Comparison of ENCODE assay signal across 27 mouse cellular contexts in the genomic region with DNA sequence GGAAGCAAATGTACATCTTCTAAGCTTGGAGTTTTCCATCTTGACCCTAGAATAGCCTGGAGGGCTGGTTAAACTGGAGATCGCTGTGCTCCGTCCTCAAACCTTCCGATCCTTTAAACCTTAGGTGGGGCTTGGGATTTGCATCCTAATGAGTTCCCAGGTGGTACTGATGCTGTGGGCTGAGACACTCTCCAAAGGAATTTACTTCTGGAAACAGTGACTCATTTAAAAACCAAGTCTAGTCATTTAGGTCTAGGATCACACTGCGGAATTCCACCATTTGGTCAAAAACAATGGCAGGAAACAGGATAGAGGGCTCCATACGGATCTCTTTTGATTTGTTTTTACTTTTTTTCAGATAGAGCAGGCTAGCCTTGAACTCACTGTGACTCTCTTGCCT. TPM values are rescaled to one million over a fixed set of nuclear protein-coding genes. Genes with fewer than 3 reads are reported as not detected.
DNase-seq lines count a peak whose midpoint lies in the region; ATAC-seq and TF ChIP-seq lines count a peak whose summit lies in the region.
"Had no signal": no experiment of that assay in that cellular context is flagged by ENCODE, and none has a peak within 500 bp of the region (broad histone marks: within the 10 kb centered on the region; RNA-seq: fewer than 3 reads in every experiment).

No protein-coding gene starts in this region.

- no peak for ATAC-seq in hindbrain, embryonic 13.5 days (ENCODE audit: low FRiP score)
- no peak for ATAC-seq in intestine, embryonic 15.5 days
- ATAC-seq: activated CD4-positive, CD25-positive, alpha-beta regulatory T cell, adult 4 months; CD4-positive, CD25-positive, alpha-beta regulatory T cell, adult 4 months; Patski had no signal

- in situ Hi-C loops in ES-E14 (cut with MboI; ENCODE audit: low sequenced_read_pairs in 2 of 2, unreplicated experiment in 2 of 2) = no loop called here

- no peak overlapping the region for H3K4me3 ChIP-seq in hindbrain, embryonic 10.5 days
- H3K4me3 ChIP-seq in hindbrain, embryonic 13.5 days = no peak overlapping the region
- H3K4me3 ChIP-seq in E14TG2a.4 (replicated peaks; ENCODE audit: low read length) (peak overlapping the region; percentile 53), ES-E14 (ENCODE audit: insufficient read depth in 1 of 2, low read depth in 1 of 2, low read length in 2 of 2, poor library complexity in 1 of 2, severe bottlenecking in 1 of 2) (no peak overlapping the region)
- no peak overlapping the region for H3K4me3 ChIP-seq in intestine, embryonic 15.5 days (replicated peaks)
- H3K4me3 ChIP-seq in lung, adult 2 months (replicated peaks; ENCODE audit: extremely low read depth, low read depth, low read length) = no peak overlapping the region
- H3K4me3 ChIP-seq: embryonic facial prominence, embryonic 12.5 days; embryonic facial prominence, embryonic 15.5 days; erythroblast, embryonic 14.5 days; forebrain, embryonic 12.5 days; heart, adult 2 months; heart, embryonic 10.5 days; hindbrain, embryonic 15.5 days had no signal

- no peak overlapping the region for H3K4me2 ChIP-seq in hindbrain, embryonic 13.5 days
- no peak overlapping the region for H3K4me2 ChIP-seq in intestine, embryonic 15.5 days (replicated peaks)
- H3K4me2 ChIP-seq: embryonic facial prominence, embryonic 12.5 days; embryonic facial prominence, embryonic 15.5 days; forebrain, embryonic 12.5 days; hindbrain, embryonic 15.5 days had no signal

- WGBS in hindbrain, embryonic 10.5 days = 63% methylated on average over 5 of the region's 5 CpGs
- WGBS in hindbrain, embryonic 13.5 days = 67% methylated on average over 5 of the region's 5 CpGs
- 81% methylated on average over 5 of the region's 5 CpGs for WGBS in intestine, embryonic 15.5 days
- 79% methylated on average over 5 of the region's 5 CpGs for WGBS in lung, adult 2 months

- H3K4me1 ChIP-seq in hindbrain, embryonic 10.5 days (replicated peaks) = peaks cover 32% of the 10 kb centered on the region
- peaks cover 8% of the 10 kb centered on the region; the same call in 1 of the 2 replicates for H3K4me1 ChIP-seq in hindbrain, embryonic 13.5 days (replicated peaks)
- H3K4me1 ChIP-seq in E14TG2a.4 (replicated peaks; ENCODE audit: low read depth, low read length) = peaks cover 79% of the 10 kb centered on the region
- H3K4me1 ChIP-seq in ES-E14 (ENCODE audit: control insufficient read depth in 2 of 2, insufficient read depth in 2 of 2, low read length in 2 of 2, poor library complexity in 1 of 2) = peaks cover 15 to 16% of the 10 kb centered on the region in 2 experiments
- H3K4me1 ChIP-seq in intestine, embryonic 15.5 days (replicated peaks) = peaks cover 8% of the 10 kb centered on the region; the same call in 1 of the 2 replicates
- H3K4me1 ChIP-seq in lung, adult 2 months (ENCODE audit: control insufficient read depth, insufficient read depth, low read length) = no peaks in the 10 kb centered on the region
- H3K4me1 ChIP-seq: hindbrain, embryonic 15.5 days had no signal

- H3K9me3 ChIP-seq in hindbrain, embryonic 10.5 days = no peaks in the 10 kb centered on the region
- H3K9me3 ChIP-seq in hindbrain, embryonic 13.5 days = no peaks in the 10 kb centered on the region
- H3K9me3 ChIP-seq in E14TG2a.4 (ENCODE audit: low read length) (peaks cover 16% of the 10 kb centered on the region), ES-E14 (ENCODE audit: control insufficient read depth, insufficient read depth, low read depth, low read length) (no peaks in the 10 kb centered on the region)
- H3K9me3 ChIP-seq in intestine, embryonic 15.5 days = no peaks in the 10 kb centered on the region
- H3K9me3 ChIP-seq: embryonic facial prominence, embryonic 12.5 days; embryonic facial prominence, embryonic 15.5 days; forebrain, embryonic 12.5 days; heart, embryonic 10.5 days; hindbrain, embryonic 15.5 days had no signal

- H3K27me3 ChIP-seq in hindbrain, embryonic 10.5 days (ENCODE audit: insufficient read depth, poor library complexity, severe bottlenecking) = no peaks in the 10 kb centered on the region
- H3K27me3 ChIP-seq in hindbrain, embryonic 13.5 days = no peaks in the 10 kb centered on the region
- H3K27me3 ChIP-seq in E14TG2a.4 (ENCODE audit: insufficient read depth, low read length) = no peaks in the 10 kb centered on the region
- H3K27me3 ChIP-seq in intestine, embryonic 15.5 days (replicated peaks) = no peaks in the 10 kb centered on the region
- H3K27me3 ChIP-seq: embryonic facial prominence, embryonic 12.5 days; embryonic facial prominence, embryonic 15.5 days; forebrain, embryonic 12.5 days; hindbrain, embryonic 15.5 days; Patski had no signal

- DNase-seq in hindbrain, embryonic 10.5 days (ENCODE audit: low spot score) = no peak
- DNase-seq in ES-E14 (ENCODE audit: low read depth, low spot score) (peak; percentile 52), ZHBTc4 (ENCODE audit: low read depth, low spot score) (peak; percentile 57)
- DNase-seq in spleen, postnatal 14 days (ENCODE audit: low spot score in 2 of 2) = no peak
- DNase-seq in lung, adult 2 months = no peak
- DNase-seq: adrenal gland, adult 8-10 months; adrenal gland, postnatal 25 days; cerebellum, adult 11-12 months; cerebellum, adult 8-10 months; cerebellum, postnatal 10 days; gastrocnemius, postnatal 10 days; gastrocnemius, postnatal 36 days; heart, adult 2 months; kidney, adult 11 months; kidney, adult 8-10 months had no signal

- H3K36me3 ChIP-seq in hindbrain, embryonic 10.5 days = peaks cover 8% of the 10 kb centered on the region; the same call in 1 of the 2 replicates
- no peaks in the 10 kb centered on the region for H3K36me3 ChIP-seq in hindbrain, embryonic 13.5 days
- H3K36me3 ChIP-seq in E14TG2a.4 (ENCODE audit: insufficient read depth, low read length) (peaks cover 12% of the 10 kb centered on the region), ES-E14 (ENCODE audit: control insufficient read depth, insufficient read depth, low read length, poor library complexity, severe bottlenecking) (no peaks in the 10 kb centered on the region; the same call in 1 of the 2 replicates)
- H3K36me3 ChIP-seq in intestine, embryonic 15.5 days = no peaks in the 10 kb centered on the region
- H3K36me3 ChIP-seq: embryonic facial prominence, embryonic 15.5 days; forebrain, embryonic 12.5 days; hindbrain, embryonic 15.5 days had no signal

- no peak for TF ChIP-seq CTCF in E14TG2a.4 (conservative IDR thresholded peaks at IDR 0.05; ENCODE audit: low read length)
- no peak for TF ChIP-seq CTCF in lung, adult 2 months (IDR thresholded peaks at IDR 0.05; ENCODE audit: insufficient read depth, low read length)

- H3K27ac ChIP-seq in hindbrain, embryonic 10.5 days = peak overlapping the region; percentile 13; the same call in 1 of the 2 replicates
- no peak overlapping the region for H3K27ac ChIP-seq in hindbrain, embryonic 13.5 days
- peak overlapping the region; percentile 98 for H3K27ac ChIP-seq in ES-E14 (ENCODE audit: insufficient read depth, low read depth, low read length, poor library complexity, severe bottlenecking)
- no peak overlapping the region for H3K27ac ChIP-seq in intestine, embryonic 15.5 days
- H3K27ac ChIP-seq: embryonic facial prominence, embryonic 12.5 days; embryonic facial prominence, embryonic 15.5 days; forebrain, embryonic 12.5 days; heart, adult 2 months; heart, embryonic 10.5 days; hindbrain, embryonic 15.5 days had no signal

- H3K9ac ChIP-seq in hindbrain, embryonic 13.5 days = no peak overlapping the region
- peak overlapping the region; percentile 33; the same call in 1 of the 2 replicates for H3K9ac ChIP-seq in ES-E14 (ENCODE audit: insufficient read depth, low read depth, low read length, poor library complexity, severe bottlenecking)
- no peak overlapping the region for H3K9ac ChIP-seq in intestine, embryonic 15.5 days
- H3K9ac ChIP-seq: embryonic facial prominence, embryonic 12.5 days; embryonic facial prominence, embryonic 15.5 days; forebrain, embryonic 12.5 days; hindbrain, embryonic 15.5 days had no signal

- TF ChIP-seq POLR2A in lung, adult 2 months (IDR thresholded peaks at IDR 0.05; ENCODE audit: borderline replicate concordance, extremely low read depth, low read depth, low read length) = no peak

TF ChIP-seq in ES-E14, 5 proteins besides CTCF, POLR2A, EP300 and RAD21:
- TF ChIP-seq HCFC1 (IDR thresholded peaks at IDR 0.05; ENCODE audit: borderline replicate concordance, insufficient read depth, low read length) (no peak), ZC3H11A (IDR thresholded peaks at IDR 0.05; ENCODE audit: borderline replicate concordance, low read depth, low read length) (no peak), CHD2 (IDR thresholded peaks at IDR 0.05; ENCODE audit: low read depth, low read length) (peak; percentile 37; the same call in 1 of the 2 replicates), MAFK (IDR thresholded peaks at IDR 0.05; ENCODE audit: insufficient read depth, low read depth, low read length) (peak; percentile 55), ZNF384 (IDR thresholded peaks at IDR 0.05; ENCODE audit: low read depth, low read length) (peak; percentile 42; the same call in 1 of the 2 replicates)

RNA-seq across cellular contexts. Expression of gene Mrpl33, which starts 37.9 kb away (rescaled TPM):
- polyA plus RNA-seq in hindbrain, embryonic 10.5 days (2016; fragmentation: Nextera tagmentation; extraction: Ambion mirVana) = 240 and 250 TPM in 2 replicates
- 183 and 197 TPM in 2 replicates for polyA plus RNA-seq in hindbrain, embryonic 13.5 days (2015; fragmentation: Nextera tagmentation; extraction: Ambion mirVana)
- total RNA-seq in ES-E14 (2012; rRNA removed) = 170 and 172 TPM in 2 replicates
- 321 and 322 TPM in 2 replicates for polyA plus RNA-seq in intestine, embryonic 15.5 days (2015; fragmentation: Nextera tagmentation; extraction: Ambion mirVana)
- polyA plus RNA-seq in lung, adult 2 months (2012; rRNA removed) = 15.9 and 19.5 TPM in 2 replicates

Comparison
In these comparisons a context has a peak if more than half of its experiments do, and no peak if none do; other contexts are left out.
1. H3K27ac ChIP-seq: peak in hindbrain, embryonic 10.5 days (single experiment) and ES-E14 (single experiment); none in hindbrain, embryonic 13.5 days (single experiment) and intestine, embryonic 15.5 days (single experiment).
2. DNase-seq: peak in ES-E14 (single experiment) and ZHBTc4 (single experiment); none in hindbrain, embryonic 10.5 days (single experiment), spleen, postnatal 14 days (0 of 2) and lung, adult 2 months (single experiment).